Mouse (Mus musculus) adrenal gland, postnatal 36 days (tissue): Measurements from ENCODE around the gene Kif28. TPM values are rescaled to one million over a fixed set of nuclear protein-coding genes. Genes with fewer than 3 reads are reported as not detected.

Experiments
- total RNA-seq, 2 experiments: library from RNA; stranded (reverse); gene quantifications; 2 replicates each; pipeline ENCODE4 v1.2.3; 2021

Gene Kif28
- total RNA-seq, 2 experiments from 2014 or later = not detected

Other genes with a start within 250 kb of the Kif28 start
- 1 to 10 TPM; 5.1 to 7.7 TPM for gene Smyd3, start 227.2 kb downstream of the Kif28 start, total RNA-seq
- 10 to 100 TPM; 49.4 to 55.0 TPM for gene Tfb2m, start 199.0 kb downstream of the Kif28 start, total RNA-seq
- 10 to 100 TPM; 21.1 to 43.6 TPM for gene Cnst, start 198.9 kb downstream of the Kif28 start, total RNA-seq
- 10 to 100 TPM; 34.8 to 42.0 TPM for gene Sccpdh, start 77.1 kb downstream of the Kif28 start, total RNA-seq
- gene Gm10518, start 58.1 kb upstream of the Kif28 start, total RNA-seq = not detected
- 10 to 100 TPM; 37.0 to 43.5 TPM for gene Ahctf1, start 58.4 kb upstream of the Kif28 start, total RNA-seq
- 10 to 100 TPM; 49.9 to 59.9 TPM for gene Cdc42bpa, start 215.2 kb upstream of the Kif28 start, total RNA-seq